Mouse (Mus musculus): ENCODE measurements around the gene Sh3bp5l. TPM values are rescaled to one million over a fixed set of nuclear protein-coding genes. Genes with fewer than 3 reads are reported as not detected.
"Not testable (repeated sequence)": the region's sequence is repeated elsewhere in the genome, so short reads cannot be mapped to it uniquely, and the experiment has no call there.

Sh3bp5l gene
- polyA plus RNA-seq, 1 experiment from 2014 or later: 17.0 TPM

DNA sequence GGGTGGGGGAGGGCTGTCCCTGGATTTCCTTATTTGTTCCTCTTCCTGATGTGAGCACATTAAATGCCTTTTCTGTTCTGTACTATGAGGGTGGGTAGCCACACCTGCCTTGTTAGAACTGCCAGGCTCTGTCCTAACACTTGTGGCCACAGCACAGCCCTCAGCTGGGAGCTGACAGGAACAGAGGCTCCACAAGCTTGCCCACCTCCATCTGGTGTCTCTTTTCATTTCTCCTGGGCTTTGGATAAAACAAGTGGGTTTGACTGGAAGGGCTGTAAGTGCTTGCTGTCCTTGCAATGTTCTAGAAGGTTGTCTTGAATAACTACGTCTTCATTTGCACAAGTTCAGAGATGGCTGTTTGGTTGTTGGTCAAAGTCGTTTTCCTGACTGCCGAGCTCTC is 24.4 kb downstream of the Sh3bp5l start:
- no peak overlapping the region for H3K4me3 ChIP-seq (ENCODE audit: low read depth, low read length)
- H3K27ac ChIP-seq (ENCODE audit: low read length): peak overlapping the region; percentile 21; the same call in 1 of the 2 replicates
- H3K9me3 ChIP-seq (replicated peaks; ENCODE audit: control insufficient read depth, low read length): no peaks in the 10 kb centered on the region
- H3K36me3 ChIP-seq (ENCODE audit: control insufficient read depth, insufficient read depth): no peaks in the 10 kb centered on the region
- no peak for ATAC-seq (ENCODE audit: low read depth)
- H3K4me1 ChIP-seq (ENCODE audit: control insufficient read depth, low read depth, low read length): peaks cover 53% of the 10 kb centered on the region
- no peaks in the 10 kb centered on the region for H3K27me3 ChIP-seq (ENCODE audit: control insufficient read depth, insufficient read depth, low read depth, low read length)
- H3K4me2 ChIP-seq (ENCODE audit: low read depth, low read length): no peak overlapping the region
- H3K9ac ChIP-seq (ENCODE audit: low read depth, low read length): no peak overlapping the region
- 60% methylated on average over 3 of the region's 3 CpGs for WGBS (ENCODE audit: insufficient replicate concordance)

- Histone ChIP-seq H3K9me3 (replicated peaks; ENCODE audit: control insufficient read depth, low read length) (no peaks in the 10 kb centered on the region), H3K27ac (ENCODE audit: low read length) (no peak overlapping the region), H3K4me3 (ENCODE audit: low read depth, low read length) (no peak overlapping the region), H3K27me3 (ENCODE audit: control insufficient read depth, insufficient read depth, low read depth, low read length) (no peaks in the 10 kb centered on the region), H3K4me2 (ENCODE audit: low read depth, low read length) (no peak overlapping the region), H3K9ac (ENCODE audit: low read depth, low read length) (no peak overlapping the region), H3K36me3 (ENCODE audit: control insufficient read depth, insufficient read depth) (no peaks in the 10 kb centered on the region), H3K4me1 (ENCODE audit: control insufficient read depth, low read depth, low read length) (peaks cover 39% of the 10 kb centered on the region)
- ATAC-seq (ENCODE audit: low read depth): no peak
- WGBS (ENCODE audit: insufficient replicate concordance): 82% methylated on average over 3 of the region's 3 CpGs
These were observed 26.5 kb downstream of the Sh3bp5l start for GRCm38 (mm10) chr11:58357042-58357441.

GRCm38 (mm10) chr11:58357844-58358534 is 27.5 kb downstream of the Sh3bp5l start:
- no peak for ATAC-seq (ENCODE audit: low read depth)
- H3K27ac ChIP-seq (ENCODE audit: low read length): no peak overlapping the region

GRCm38 (mm10) chr11:58362562-58362961 is 32.0 kb downstream of the Sh3bp5l start:
- not testable (repeated sequence) for H3K4me2 ChIP-seq (ENCODE audit: low read depth, low read length); H3K36me3 ChIP-seq (ENCODE audit: control insufficient read depth, insufficient read depth); ATAC-seq (ENCODE audit: low read depth); H3K27ac ChIP-seq (ENCODE audit: low read length); H3K4me3 ChIP-seq (ENCODE audit: low read depth, low read length); H3K9ac ChIP-seq (ENCODE audit: low read depth, low read length); H3K9me3 ChIP-seq (replicated peaks; ENCODE audit: control insufficient read depth, low read length); H3K27me3 ChIP-seq (ENCODE audit: control insufficient read depth, insufficient read depth, low read depth, low read length); H3K4me1 ChIP-seq (ENCODE audit: control insufficient read depth, low read depth, low read length)
- WGBS (ENCODE audit: insufficient replicate concordance): no CpG with 5 or more reads among the region's 6 CpGs

More at GRCm38 (mm10) chr11:58357844-58358534, 27.5 kb downstream of the Sh3bp5l start:
- H3K9me3 ChIP-seq (replicated peaks; ENCODE audit: control insufficient read depth, low read length): no peaks in the 10 kb centered on the region
- no peak overlapping the region for H3K4me2 ChIP-seq (ENCODE audit: low read depth, low read length)
- no peak overlapping the region for H3K9ac ChIP-seq (ENCODE audit: low read depth, low read length)
- 59% methylated on average over 6 of the region's 6 CpGs for WGBS (ENCODE audit: insufficient replicate concordance)
- H3K4me1 ChIP-seq (ENCODE audit: control insufficient read depth, low read depth, low read length): peaks cover 30% of the 10 kb centered on the region
- no peaks in the 10 kb centered on the region for H3K27me3 ChIP-seq (ENCODE audit: control insufficient read depth, insufficient read depth, low read depth, low read length)
- H3K36me3 ChIP-seq (ENCODE audit: control insufficient read depth, insufficient read depth): no peaks in the 10 kb centered on the region
- H3K4me3 ChIP-seq (ENCODE audit: low read depth, low read length): no peak overlapping the region

- H3K36me3 ChIP-seq (ENCODE audit: control insufficient read depth, insufficient read depth): no peaks in the 10 kb centered on the region
- no peak overlapping the region for H3K4me3 ChIP-seq (ENCODE audit: low read depth, low read length)
- no peak for ATAC-seq (ENCODE audit: low read depth)
- no peak overlapping the region for H3K4me2 ChIP-seq (ENCODE audit: low read depth, low read length)
- H3K27me3 ChIP-seq (ENCODE audit: control insufficient read depth, insufficient read depth, low read depth, low read length): no peaks in the 10 kb centered on the region
- H3K9ac ChIP-seq (ENCODE audit: low read depth, low read length): no peak overlapping the region
- H3K4me1 ChIP-seq (ENCODE audit: control insufficient read depth, low read depth, low read length): no peaks in the 10 kb centered on the region
- H3K9me3 ChIP-seq (replicated peaks; ENCODE audit: control insufficient read depth, low read length): no peaks in the 10 kb centered on the region
- no peak overlapping the region for H3K27ac ChIP-seq (ENCODE audit: low read length)
- WGBS (ENCODE audit: insufficient replicate concordance): 60% methylated on average over 3 of the region's 3 CpGs
These were observed 33.9 kb downstream of the Sh3bp5l start for GRCm38 (mm10) chr11:58364454-58364853.

GRCm38 (mm10) chr11:58366191-58366590 is 35.7 kb downstream of the Sh3bp5l start:
- not testable (repeated sequence) for H3K4me2 ChIP-seq (ENCODE audit: low read depth, low read length); ATAC-seq (ENCODE audit: low read depth); H3K27ac ChIP-seq (ENCODE audit: low read length); H3K9me3 ChIP-seq (replicated peaks; ENCODE audit: control insufficient read depth, low read length); H3K27me3 ChIP-seq (ENCODE audit: control insufficient read depth, insufficient read depth, low read depth, low read length); H3K36me3 ChIP-seq (ENCODE audit: control insufficient read depth, insufficient read depth); H3K9ac ChIP-seq (ENCODE audit: low read depth, low read length); H3K4me1 ChIP-seq (ENCODE audit: control insufficient read depth, low read depth, low read length); H3K4me3 ChIP-seq (ENCODE audit: low read depth, low read length)
- WGBS (ENCODE audit: insufficient replicate concordance): no CpG with 5 or more reads among the region's 6 CpGs

- Histone ChIP-seq H3K4me1 (ENCODE audit: control insufficient read depth, low read depth, low read length) (no peaks in the 10 kb centered on the region; the same call in 1 of the 2 replicates), H3K27ac (ENCODE audit: low read length) (no peak overlapping the region), H3K36me3 (ENCODE audit: control insufficient read depth, insufficient read depth) (no peaks in the 10 kb centered on the region), H3K4me3 (ENCODE audit: low read depth, low read length) (no peak overlapping the region), H3K9me3 (replicated peaks; ENCODE audit: control insufficient read depth, low read length) (no peaks in the 10 kb centered on the region), H3K27me3 (ENCODE audit: control insufficient read depth, insufficient read depth, low read depth, low read length) (no peaks in the 10 kb centered on the region), H3K9ac (ENCODE audit: low read depth, low read length) (no peak overlapping the region), H3K4me2 (ENCODE audit: low read depth, low read length) (no peak overlapping the region)
- no peak for ATAC-seq (ENCODE audit: low read depth)
- WGBS (ENCODE audit: insufficient replicate concordance): 66% methylated on average over 2 of the region's 2 CpGs
These were observed 46.7 kb downstream of the Sh3bp5l start for GRCm38 (mm10) chr11:58377273-58377672.

DNA sequence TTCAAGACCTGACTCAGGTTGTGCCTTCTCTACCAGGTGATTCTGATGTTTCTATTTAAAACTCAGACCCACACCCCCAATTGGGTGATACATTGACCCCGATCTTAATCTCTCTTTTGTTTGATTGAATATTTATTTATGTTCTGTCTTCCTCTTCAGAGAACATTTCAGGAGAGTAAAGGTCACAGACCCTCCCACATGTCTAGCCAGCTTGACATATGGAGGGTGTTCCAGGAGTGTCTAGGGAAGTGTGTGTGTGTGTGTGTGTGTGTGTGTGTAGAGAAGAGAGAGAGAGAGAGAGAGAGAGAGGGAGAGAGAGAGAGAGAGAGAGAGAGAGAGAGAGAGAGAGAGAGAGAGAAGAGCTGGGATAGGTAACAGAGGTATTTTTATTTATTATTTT is 47.2 kb downstream of the Sh3bp5l start:
- H3K4me3 ChIP-seq (ENCODE audit: low read depth, low read length): no peak overlapping the region
- no peak overlapping the region for H3K27ac ChIP-seq (ENCODE audit: low read length)

GRCm38 (mm10) chr11:58378763-58379278 is 48.3 kb downstream of the Sh3bp5l start, which contains the start of gene Lypd8:
Gene Lypd8, plus strand, starts transcription at chr11:58379043.
- no peak within 1 kb of the TSS for H3K4me2 ChIP-seq (ENCODE audit: low read depth, low read length)
- H3K27ac ChIP-seq (ENCODE audit: low read length): no peak within 1 kb of the TSS
- H3K27me3 ChIP-seq (ENCODE audit: control insufficient read depth, insufficient read depth, low read depth, low read length): no peaks in the 10 kb centered on the region
- H3K36me3 ChIP-seq (ENCODE audit: control insufficient read depth, insufficient read depth): no peaks in the 10 kb centered on the region
- 65% methylated on average over 3 of the region's 3 CpGs for WGBS (ENCODE audit: insufficient replicate concordance)
- no peak for ATAC-seq (ENCODE audit: low read depth)
- no peak within 1 kb of the TSS for H3K9ac ChIP-seq (ENCODE audit: low read depth, low read length)
- no peaks in the 10 kb centered on the region; the same call in 1 of the 2 replicates for H3K4me1 ChIP-seq (ENCODE audit: control insufficient read depth, low read depth, low read length)
- no peaks in the 10 kb centered on the region for H3K9me3 ChIP-seq (replicated peaks; ENCODE audit: control insufficient read depth, low read length)
- H3K4me3 ChIP-seq (ENCODE audit: low read depth, low read length): no peak within 1 kb of the TSS

More for the DNA sequence above, 47.2 kb downstream of the Sh3bp5l start:
- H3K4me1 ChIP-seq (ENCODE audit: control insufficient read depth, low read depth, low read length): no peaks in the 10 kb centered on the region; the same call in 1 of the 2 replicates
- no peaks in the 10 kb centered on the region for H3K9me3 ChIP-seq (replicated peaks; ENCODE audit: control insufficient read depth, low read length)
- H3K36me3 ChIP-seq (ENCODE audit: control insufficient read depth, insufficient read depth): no peaks in the 10 kb centered on the region
- ATAC-seq (ENCODE audit: low read depth): no peak
- H3K27me3 ChIP-seq (ENCODE audit: control insufficient read depth, insufficient read depth, low read depth, low read length): no peaks in the 10 kb centered on the region
- 43% methylated on average over 1 of the region's 1 CpGs for WGBS (ENCODE audit: insufficient replicate concordance)
- H3K9ac ChIP-seq (ENCODE audit: low read depth, low read length): no peak overlapping the region
- H3K4me2 ChIP-seq (ENCODE audit: low read depth, low read length): no peak overlapping the region

Measured in liver, embryonic 16.5 days (tissue).